Mouse (Mus musculus) kidney, postnatal 25 days (tissue): ENCODE results near the gene Ifitm2.
A peak's percentile ranks its signal among the peaks of the same experiment; 100 is the strongest.

ENCODE experiments used
- DNase-seq, 2 experiments: peaks; one replicate each; pipeline ENCODE4 v3.0.0; 2021; ENCODE audit warnings: mixed read lengths in 2 of 2

Gene Ifitm2

DNA sequence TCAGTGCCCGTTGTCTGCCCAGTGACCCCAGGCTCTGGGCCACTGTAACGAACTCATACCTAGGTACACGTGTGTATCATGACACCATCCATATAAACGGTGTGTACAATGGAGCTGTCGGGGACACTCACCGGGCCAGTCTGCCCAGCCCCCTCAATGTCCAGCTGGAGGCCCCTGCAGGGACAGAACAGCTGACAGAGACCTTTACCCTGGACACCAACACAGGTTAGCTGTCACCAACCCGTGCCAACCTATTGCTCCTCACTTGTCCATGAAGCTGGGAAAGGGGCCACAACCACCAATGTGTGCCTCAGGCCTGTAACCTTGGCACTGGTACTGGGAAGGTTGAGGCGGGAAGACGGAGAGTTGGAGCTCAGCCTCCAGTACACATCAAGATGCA is 13.4 kb downstream of the Ifitm2 start:
- DNase-seq = peak in 1 of 2 experiments; percentile 57

DNA sequence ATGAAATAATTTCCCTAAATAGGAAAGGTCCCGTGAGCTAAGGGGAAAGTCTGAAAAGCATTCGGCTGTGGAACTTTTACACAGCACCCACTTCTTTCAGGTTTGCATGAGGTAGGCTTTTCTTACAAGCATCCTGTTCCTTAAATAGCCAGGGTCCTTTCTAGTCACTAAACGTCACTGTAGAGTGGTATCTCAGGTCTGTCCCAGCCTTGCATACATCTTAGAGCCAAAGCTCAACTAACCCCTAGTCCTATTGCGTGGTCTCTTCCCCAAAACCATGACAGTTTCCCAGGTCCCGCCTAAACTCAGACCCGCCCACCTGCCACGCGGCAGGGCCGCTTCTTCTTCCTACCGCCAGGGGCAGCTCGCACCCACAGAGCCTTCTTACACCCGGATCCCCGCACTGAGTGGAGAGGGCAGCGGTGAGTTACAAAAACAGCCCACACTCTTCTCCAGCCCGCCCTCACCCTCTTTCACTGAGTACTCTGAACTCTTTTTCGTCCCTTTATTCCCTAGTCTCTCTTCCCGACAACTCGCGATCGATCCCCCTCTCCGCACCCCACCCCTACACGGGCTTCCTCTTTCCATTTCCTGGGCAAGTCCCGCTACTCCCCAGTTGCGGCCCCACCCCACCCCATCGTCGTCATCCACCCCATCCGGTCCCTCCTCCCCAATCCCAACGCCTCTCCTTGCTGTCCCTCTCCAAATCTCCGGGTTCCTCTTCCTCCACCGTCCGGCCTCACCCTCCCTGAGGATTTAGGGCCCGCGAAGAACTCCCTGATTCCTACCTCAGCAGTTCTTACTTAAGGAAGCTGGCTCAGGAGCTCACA is 14.3 kb downstream of the Ifitm2 start, which contains the start of gene Pgghg:
Gene Pgghg (plus strand): TSS at position 170 of the 830 bp plus-strand sequence.
- peak; percentile 88 to 95 for DNase-seq

DNA sequence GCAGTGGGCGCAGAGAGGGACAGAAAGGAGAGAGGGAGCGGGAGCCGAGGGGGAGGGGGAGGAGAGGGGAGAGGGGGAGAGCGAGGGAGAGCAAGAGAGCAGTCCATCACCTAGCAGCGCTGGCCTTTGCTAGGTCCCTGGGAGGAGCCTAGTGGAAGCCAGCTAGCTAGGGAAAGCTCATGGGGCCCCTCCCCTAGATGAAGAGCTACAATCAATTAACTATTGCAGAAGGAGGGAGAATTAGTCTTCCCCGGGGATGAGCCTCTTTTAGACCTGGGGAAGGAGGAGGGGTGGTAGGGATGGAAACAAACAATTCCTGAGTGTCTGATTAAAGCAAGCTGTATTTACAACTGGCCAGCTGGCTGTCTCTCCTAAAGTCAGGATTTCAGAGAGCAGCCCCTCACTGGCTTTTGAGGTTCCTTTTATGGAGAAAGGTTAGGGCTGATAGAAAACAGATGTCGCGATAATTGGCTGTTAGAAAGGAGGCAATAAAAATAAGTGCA is 16.1 kb downstream of the Ifitm2 start:
- DNase-seq = peak in 1 of 2 experiments; percentile 43

DNA sequence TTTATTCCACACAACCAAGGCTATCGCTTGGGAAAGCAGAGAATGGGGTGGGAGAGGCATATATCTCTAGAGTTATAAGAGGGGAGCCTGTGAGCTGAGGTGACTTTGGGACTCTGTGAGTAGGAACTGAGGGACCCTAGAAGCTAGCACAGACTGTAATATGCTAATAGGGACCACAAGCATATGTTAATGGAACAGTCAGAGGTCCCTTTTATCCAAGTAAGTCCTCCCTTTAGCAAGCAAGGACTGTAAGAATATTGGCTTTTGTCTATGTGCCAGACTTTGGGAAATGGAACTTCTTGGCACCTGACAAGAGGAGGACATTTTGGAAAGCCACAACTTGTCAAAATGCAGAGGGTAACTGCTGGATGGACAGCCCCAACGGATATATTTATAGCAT is 16.9 kb downstream of the Ifitm2 start:
- no peak for DNase-seq

DNA sequence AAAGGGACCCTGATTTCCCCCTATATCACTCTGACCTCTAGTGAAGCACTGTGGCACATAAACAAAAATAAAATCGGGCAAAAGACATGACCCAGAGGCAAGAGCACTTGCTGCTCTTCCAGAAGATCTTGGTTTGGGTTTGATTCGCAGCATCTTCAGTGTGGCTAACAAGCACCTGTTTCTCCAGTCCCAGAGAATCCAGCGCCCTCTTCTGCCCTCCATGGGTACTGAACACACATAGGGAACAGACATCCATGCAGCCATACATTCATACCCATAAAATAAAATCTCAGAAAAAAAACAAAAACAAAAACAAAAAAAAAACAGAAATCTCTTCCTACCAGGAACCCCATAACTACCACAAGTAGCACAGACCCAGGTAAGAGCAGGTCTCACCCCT is 17.4 kb downstream of the Ifitm2 start:
- peak; percentile 41 to 54 for DNase-seq

DNA sequence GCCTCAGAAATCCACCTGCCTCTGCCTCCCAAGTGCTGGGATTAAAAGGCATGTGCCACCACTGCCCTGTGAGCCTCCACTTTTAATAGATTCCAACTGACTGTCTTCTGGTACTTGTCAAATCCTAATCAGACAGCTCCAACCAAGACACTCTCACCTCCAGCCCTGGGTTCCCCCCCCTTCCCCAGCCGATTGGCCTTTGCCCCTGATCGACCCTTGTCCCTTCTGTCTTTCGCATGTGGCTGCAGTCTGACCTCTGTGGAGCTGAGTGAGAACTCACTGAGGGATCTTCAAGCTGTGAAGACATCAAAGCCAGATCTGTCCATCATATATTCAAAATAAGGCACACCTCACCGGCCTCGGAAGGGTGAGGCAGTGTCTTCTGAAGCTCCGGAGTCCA is 28.6 kb downstream of the Ifitm2 start:
- DNase-seq = peak in 1 of 2 experiments; percentile 63

DNA sequence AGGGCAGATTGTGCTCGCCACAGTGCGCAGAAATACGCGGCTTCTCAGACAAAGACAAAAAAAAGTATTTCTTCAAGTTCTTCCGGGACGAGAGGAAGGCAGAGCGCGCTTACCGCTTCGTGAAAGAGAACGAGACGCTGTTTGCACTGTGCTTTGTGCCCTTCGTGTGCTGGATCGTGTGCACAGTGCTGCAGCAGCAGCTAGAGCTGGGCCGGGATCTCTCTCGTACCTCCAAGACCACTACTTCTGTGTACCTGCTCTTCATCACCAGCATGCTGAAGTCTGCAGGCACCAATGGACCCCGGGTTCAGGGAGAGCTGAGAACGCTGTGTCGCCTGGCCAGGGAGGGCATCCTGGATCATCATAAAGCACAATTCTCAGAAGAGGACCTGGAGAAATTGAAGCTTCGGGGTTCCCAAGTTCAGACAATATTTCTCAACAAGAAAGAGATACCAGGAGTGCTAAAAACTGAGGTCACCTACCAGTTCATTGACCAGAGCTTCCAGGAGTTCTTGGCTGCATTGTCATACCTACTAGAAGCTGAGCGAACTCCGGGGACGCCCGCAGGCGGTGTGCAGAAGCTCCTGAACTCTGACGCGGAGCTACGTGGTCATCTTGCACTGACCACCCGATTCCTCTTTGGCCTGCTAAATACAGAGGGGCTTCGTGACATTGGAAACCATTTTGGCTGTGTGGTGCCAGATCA is 32.6 kb downstream of the Ifitm2 start:
- peak in 1 of 2 experiments; percentile 43 for DNase-seq

DNA sequence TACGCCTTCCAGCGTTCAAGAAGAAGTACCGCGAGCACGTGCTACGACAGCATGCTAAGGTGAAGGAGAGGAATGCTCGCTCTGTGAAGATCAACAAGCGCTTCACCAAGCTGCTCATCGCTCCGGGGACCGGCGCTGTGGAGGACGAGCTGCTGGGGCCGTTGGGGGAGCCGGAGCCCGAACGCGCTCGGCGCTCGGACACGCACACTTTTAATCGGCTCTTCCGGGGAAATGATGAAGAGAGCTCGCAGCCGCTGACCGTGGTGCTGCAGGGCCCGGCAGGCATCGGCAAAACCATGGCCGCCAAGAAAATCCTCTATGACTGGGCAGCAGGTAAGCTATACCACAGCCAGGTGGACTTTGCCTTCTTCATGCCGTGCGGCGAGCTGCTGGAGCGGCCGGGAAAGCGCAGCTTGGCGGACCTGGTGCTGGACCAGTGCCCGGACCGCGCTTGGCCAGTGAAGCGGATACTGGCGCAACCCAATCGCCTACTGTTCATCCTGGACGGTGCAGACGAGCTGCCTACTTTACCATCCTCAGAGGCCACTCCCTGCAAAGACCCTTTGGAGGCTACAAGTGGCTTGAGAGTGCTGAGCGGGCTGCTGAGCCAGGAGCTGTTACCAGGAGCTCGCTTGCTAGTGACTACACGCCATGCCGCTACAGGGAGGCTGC is 33.3 kb downstream of the Ifitm2 start:
- DNase-seq = peak; percentile 92 to 95

DNA sequence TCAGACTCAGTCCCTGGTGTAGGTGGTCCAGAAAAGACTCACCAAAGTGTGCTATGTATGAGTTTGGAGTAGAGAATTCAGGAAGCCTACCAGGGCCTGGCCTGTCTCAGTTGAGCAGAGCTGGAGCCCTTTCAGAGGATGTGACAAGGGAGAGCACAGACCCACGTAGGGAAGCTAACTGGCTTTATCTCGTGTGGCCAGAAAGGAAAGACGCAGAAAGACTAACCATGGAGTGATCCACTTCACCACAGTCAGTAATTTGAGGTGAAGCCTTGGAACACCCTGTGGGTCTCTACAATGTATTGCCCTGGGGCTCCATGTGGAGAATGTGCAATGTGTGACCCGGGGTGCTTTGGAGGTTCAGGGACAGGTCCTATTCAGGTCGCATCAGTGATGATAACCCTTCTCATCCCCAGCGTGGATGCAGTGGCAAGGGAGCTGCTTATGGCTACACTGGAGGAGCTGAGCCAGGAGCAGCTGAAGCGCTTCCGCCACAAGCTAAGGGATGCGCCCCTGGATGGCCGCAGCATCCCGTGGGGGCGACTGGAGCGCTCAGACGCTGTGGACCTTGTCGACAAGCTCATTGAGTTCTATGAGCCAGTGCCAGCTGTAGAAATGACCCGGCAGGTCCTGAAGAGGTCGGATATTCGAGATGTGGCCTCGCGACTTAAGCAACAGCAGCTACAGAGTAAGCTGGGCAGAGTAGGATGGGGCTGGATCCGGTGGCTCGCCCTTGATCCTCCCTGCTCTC is 34.4 kb downstream of the Ifitm2 start:
- DNase-seq = peak; percentile 46 to 73

DNA sequence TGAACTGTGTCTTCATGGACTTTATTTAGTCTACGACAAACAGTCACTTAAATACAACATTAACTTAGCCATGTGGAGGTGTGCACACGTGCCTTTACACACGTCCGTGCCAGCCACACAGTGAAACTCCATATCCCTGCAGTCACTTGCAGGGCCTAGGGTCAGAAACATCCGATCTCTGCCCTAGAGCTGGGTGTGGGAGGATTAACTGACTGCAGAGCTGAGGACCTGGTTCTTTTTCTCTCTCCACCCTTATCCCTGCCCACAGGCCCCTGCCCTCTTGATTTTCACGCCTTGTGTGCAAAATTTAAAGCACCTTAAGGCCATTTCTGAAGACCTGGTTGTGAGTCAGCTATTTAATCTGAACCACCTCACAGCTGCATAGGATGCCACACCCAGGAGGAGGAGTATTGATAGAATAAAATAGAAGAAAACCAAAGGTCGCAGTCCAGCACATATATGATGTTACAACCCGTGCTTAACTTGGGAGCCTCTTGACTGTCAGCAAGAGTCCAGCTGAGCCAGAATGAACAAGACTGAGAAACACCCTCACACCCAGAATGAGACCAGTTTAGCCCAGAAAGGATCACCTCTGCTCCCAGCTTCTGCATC is 35.3 kb downstream of the Ifitm2 start, which contains the start of gene Nlrp6:
Gene Nlrp6 (plus strand): TSS at position 485 of the 612 bp plus-strand sequence.
- peak in 1 of 2 experiments; percentile 11 for DNase-seq

DNA sequence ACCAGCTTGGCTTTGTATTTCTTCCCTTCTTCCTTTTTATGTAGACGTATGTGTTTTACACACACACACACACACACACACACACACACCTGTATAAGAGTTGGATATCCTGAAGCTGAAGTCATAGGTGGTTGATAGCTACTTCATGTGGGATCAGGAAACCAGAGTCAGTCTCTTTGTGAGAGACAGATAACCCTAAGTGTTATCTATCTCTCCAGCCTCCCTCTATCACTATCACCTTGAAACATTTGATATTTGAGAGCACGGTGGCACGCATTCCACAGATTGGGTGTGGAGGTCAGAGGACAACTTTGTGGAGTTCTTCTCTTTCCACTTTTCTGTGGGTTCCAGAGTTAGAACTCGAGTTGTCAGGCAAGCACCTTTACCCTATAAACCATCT is 35.9 kb downstream of the Ifitm2 start:
- DNase-seq = peak in 1 of 2 experiments; percentile 0

DNA sequence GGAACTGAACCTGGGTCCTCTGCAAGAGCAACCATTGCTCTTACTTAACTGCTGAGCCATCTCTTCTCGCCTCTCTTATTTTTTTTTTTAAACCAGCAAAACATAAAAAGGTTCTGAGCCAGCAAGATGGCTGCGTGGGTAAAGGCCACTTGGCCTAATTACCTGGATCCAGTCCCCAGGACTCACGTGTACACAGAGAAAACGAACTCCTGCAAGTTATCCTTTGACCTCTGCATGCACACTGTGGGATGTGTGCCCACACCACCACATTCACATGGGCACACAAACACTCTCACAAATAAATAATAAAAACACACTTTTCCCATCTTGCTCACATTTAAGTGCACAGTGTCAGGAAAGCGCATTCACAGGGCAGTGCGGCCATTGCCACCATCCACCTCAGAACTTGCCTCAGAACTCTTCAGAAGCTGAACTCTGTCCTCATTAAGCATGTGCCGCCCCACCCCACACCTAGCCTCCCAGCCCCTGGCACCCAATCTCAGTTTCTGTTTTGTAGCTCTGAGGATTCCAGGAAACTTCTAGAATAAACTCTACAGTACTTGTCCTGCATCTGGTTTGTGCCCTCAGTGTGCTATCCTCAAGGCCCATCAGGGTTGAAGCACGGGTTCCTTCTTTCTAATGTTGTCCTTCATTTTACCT is 41.6 kb downstream of the Ifitm2 start:
- DNase-seq = peak; percentile 71 to 81

DNA sequence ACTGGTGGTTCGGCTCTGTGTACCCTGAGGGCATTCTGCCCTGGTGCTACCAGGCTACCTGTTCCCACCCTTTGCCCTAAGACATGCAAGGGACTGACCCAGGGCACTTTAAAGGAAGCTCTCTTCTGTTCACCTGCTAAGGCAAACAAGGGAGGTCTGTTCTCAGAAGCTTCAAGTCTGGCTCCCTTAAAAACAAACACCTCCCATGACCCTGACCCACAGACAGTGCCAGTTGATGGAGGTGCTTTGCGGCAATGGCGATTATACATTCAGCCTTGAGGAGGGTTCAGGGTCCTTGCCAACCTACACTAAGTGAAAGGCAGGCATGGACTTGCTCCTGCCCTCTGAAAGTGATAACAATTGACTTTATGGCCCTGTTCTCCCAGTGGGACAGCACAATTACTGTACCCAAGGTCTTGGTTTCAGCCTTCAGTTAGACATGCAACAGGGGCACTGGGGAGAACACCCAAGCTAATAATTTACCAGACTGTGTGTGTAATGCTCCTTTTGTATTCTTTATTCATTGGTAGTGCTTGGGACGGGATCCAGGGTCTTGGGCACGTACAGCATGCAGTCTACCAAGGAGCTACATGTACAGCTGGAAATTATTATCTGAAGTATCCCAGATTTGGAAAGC is 42.8 kb downstream of the Ifitm2 start:
- peak; percentile 61 to 62 for DNase-seq

DNA sequence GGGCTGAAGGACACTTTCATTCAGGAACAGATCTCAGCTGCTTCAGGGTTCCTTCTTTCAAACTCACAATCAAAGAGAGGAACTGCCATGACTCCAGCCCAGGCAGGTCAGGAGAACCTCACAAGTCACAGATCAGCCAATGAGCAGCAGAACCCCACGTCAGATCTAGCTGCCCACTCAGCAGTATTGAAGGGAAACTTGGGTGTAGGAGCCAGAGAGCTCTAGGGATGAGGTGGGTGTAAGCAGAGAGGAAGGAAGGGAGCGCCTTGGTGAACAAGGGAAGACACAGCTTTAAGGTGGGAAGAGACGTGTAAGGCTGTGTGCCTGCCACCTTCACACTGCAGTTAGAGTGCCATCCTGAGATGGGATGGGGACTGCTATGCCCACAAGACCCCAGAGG is 43.5 kb downstream of the Ifitm2 start:
- peak in 1 of 2 experiments; percentile 26 for DNase-seq

DNA sequence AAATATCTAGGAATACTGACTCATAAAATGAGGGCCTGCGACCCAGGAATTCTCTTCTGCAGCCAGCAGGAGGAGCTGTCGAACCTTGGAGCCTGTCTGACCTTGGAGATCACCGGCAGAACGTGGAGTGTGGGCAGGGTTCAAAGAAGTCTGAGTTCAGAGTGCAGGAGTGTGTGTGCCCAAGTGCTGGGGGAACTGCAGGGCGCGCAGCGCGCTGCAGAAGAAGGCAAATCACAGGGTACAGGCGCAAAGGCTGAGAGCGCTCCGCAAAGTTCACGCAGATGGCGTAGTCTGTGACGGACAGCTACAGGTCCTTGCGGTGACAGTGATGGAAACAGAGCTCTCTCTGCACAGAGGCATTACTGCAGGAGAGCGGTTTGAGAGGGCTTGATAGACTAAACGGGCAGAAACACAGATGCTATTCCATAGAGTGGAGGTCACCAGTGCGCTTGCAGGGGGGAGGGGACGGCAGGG is 47.1 kb downstream of the Ifitm2 start:
- DNase-seq = peak; percentile 88 to 91

DNA sequence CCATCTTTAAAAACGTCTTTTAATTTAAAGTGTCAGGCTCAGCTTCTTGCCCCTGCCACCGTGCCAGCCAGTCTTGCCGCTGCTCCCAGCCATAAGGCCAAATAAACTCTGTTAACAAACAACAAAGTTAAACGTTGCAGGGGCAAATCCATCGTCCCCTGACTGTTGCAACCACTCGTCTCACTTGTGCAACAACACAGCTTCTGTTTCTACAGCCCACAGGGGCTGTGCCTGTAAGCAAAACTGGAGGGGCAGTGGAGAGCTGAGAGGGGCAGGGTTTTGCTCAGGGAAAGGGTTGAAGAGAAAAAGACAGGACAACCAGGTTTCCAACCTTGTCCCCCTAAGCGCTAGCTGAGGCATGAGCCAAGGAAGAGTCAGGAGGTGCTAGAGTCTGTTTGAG is 47.6 kb downstream of the Ifitm2 start:
- DNase-seq = no peak

DNA sequence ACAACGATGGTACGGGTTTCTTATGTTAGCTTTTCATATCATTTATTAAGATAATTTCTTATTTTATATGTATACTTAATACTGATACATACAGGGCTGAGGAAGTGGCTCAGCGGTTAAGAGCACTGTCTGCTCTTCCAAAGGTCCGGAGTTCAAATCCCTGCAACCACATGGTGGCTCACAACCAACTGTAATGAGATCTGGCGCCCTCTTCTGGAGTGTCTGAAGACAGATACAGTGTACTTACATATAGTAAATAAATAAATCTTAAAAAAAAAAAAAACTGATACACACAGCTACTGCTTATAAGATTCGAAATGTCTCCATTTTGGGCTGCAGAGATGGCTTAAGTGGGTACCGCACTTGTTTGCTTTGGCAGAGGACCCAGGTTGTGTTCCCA is 48.1 kb downstream of the Ifitm2 start:
- DNase-seq = no peak

DNA sequence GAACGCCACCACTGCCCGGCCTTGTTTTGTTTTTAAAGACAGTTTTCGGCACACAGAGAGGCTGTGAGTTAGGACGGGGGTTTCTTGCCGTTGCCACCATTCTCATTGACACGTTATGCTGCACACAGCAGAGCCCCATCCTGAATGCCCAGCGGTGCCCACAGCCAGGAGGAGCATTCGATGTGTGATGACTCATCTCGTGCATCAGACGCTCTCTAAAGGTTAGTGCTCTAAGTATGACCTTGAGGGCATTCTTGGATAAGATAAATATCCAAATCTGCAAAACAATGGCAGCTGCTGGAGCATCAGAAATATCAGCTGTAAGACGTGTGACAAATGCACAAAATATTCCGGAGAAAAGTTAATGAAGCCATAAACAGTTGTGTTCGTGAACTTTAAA is 48.7 kb downstream of the Ifitm2 start:
- DNase-seq = no peak

DNA sequence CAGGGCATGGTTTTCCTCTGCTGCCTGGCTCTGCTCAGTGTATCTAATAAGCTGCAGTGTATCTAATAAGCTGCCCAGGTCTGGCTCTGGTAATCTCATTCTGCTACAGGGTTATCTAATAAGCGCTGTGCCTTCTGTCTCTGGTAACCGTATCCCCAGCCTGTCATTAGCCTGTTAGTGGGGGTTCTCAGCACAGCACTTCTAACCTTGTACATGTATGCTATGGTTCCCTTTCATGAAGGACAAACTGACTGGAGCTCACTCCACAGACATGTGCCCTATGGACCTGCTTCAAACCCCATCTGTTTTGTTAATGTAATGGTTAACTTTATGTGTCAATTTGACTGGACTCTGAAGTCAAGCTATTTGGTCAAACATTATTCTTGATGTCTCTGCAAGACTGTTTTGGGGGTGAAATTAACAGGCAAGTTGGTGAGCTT is 50.1 kb downstream of the Ifitm2 start:
- DNase-seq = peak in 1 of 2 experiments; percentile 54
